Mouse (Mus musculus): ENCODE measurements around the gene Bak1. TPM values are rescaled to one million over a fixed set of nuclear protein-coding genes. Genes with fewer than 3 reads are reported as not detected.
A peak's percentile ranks its signal among the peaks of the same experiment; 100 is the strongest.
"Not testable (repeated sequence)": the region's sequence is repeated elsewhere in the genome, so short reads cannot be mapped to it uniquely, and the experiment has no call there.

Bak1 gene
- polyA plus RNA-seq, 1 experiment from 2014 or later: 8.1 TPM

DNA sequence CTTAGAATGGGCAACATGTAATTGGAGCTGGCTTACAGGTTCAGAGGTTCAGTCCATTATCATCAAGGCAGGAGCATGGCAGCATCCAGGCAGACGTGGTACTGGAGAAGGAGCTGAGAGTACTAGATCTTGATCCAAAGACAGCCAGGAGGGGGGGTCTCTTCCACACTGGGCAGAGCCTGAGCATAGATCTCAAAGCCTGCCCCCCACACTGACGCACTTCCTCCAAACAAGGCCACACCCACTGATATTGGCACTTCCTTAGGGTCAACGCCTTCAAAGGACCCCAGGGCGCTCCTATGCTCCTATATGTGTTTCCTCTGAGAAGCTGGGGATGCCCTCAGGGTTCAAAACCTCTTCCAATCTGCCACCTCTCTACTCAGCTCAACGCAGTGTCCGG, 33.8 kb downstream of the Bak1 start:
- WGBS: 81% methylated on average over 6 of the region's 6 CpGs
- H3K27ac ChIP-seq: no peak overlapping the region
- H3K27me3 ChIP-seq (replicated peaks): no peaks in the 10 kb centered on the region
- ATAC-seq: no peak
- H3K36me3 ChIP-seq: no peaks in the 10 kb centered on the region
- no peaks in the 10 kb centered on the region for H3K9me3 ChIP-seq
- H3K4me1 ChIP-seq (replicated peaks): peaks cover 3% of the 10 kb centered on the region; the same call in 1 of the 2 replicates
- no peak overlapping the region for H3K4me2 ChIP-seq (replicated peaks)
- no peak overlapping the region for H3K9ac ChIP-seq
- H3K4me3 ChIP-seq (replicated peaks): no peak overlapping the region

GRCm38 (mm10) chr17:26994410-26994809, 34.4 kb downstream of the Bak1 start:
- Histone ChIP-seq H3K36me3 (no peaks in the 10 kb centered on the region), H3K9ac (no peak overlapping the region), H3K9me3 (no peaks in the 10 kb centered on the region), H3K4me1 (replicated peaks) (peaks cover 3% of the 10 kb centered on the region; the same call in 1 of the 2 replicates), H3K27me3 (replicated peaks) (no peaks in the 10 kb centered on the region), H3K4me2 (replicated peaks) (no peak overlapping the region), H3K4me3 (replicated peaks) (no peak overlapping the region), H3K27ac (0 out of 2 replicates have a peak overlapping the region, but pooled peaks have one; percentile 23)
- ATAC-seq: no peak
- 70% methylated on average over 14 of the region's 14 CpGs for WGBS

DNA sequence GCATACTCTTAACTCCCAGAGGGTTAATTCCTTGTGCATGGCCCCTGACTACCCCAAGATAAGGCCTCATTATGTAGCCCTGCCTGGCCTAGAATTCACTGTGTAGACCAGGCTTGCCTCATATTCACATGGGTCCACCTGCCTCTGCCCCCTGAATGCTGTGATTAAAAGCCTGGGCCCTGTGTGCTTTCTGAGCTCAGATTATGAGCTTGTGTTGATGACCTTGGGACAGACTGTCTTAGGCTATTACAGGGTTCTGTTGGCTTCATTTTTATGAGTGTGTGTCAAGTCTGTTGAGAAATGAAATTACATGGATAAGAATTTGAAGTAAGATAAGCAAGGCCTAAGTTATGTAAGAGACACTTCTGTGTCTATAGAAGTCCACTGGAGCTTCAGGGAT, 38.3 kb downstream of the Bak1 start:
- peaks cover 3% of the 10 kb centered on the region; the same call in 1 of the 2 replicates for H3K4me1 ChIP-seq (replicated peaks)
- H3K4me2 ChIP-seq (replicated peaks): no peak overlapping the region
- no peaks in the 10 kb centered on the region for H3K9me3 ChIP-seq
- H3K27ac ChIP-seq: peak overlapping the region; percentile 56; the same call in 1 of the 2 replicates
- peak; percentile 55; the same call in 1 of the 2 replicates for ATAC-seq
- H3K36me3 ChIP-seq: no peaks in the 10 kb centered on the region
- no peaks in the 10 kb centered on the region for H3K27me3 ChIP-seq (replicated peaks)
- no peak overlapping the region for H3K9ac ChIP-seq
- no peak overlapping the region for H3K4me3 ChIP-seq (replicated peaks)

GRCm38 (mm10) chr17:26985503-26986179, 43.2 kb downstream of the Bak1 start:
- WGBS: 66% methylated on average over 10 of the region's 10 CpGs
- H3K36me3 ChIP-seq: no peaks in the 10 kb centered on the region
- H3K27ac ChIP-seq: no peak overlapping the region
- no peak overlapping the region for H3K9ac ChIP-seq
- H3K4me1 ChIP-seq (replicated peaks): no peaks in the 10 kb centered on the region; the same call in 1 of the 2 replicates
- ATAC-seq: peak; percentile 47; the same call in 1 of the 2 replicates
- no peaks in the 10 kb centered on the region for H3K27me3 ChIP-seq (replicated peaks)
- no peak overlapping the region for H3K4me3 ChIP-seq (replicated peaks)
- H3K9me3 ChIP-seq: no peaks in the 10 kb centered on the region
- H3K4me2 ChIP-seq (replicated peaks): no peak overlapping the region

- Histone ChIP-seq H3K36me3 (no peaks in the 10 kb centered on the region), H3K27me3 (replicated peaks) (no peaks in the 10 kb centered on the region), H3K9ac (no peak overlapping the region), H3K4me2 (replicated peaks) (no peak overlapping the region), H3K4me1 (replicated peaks) (no peaks in the 10 kb centered on the region), H3K27ac (no peak overlapping the region), H3K4me3 (replicated peaks) (no peak overlapping the region), H3K9me3 (no peaks in the 10 kb centered on the region)
- WGBS: 86% methylated on average over 4 of the region's 4 CpGs
- ATAC-seq: no peak
Observed at GRCm38 (mm10) chr17:26983382-26983781, 45.4 kb downstream of the Bak1 start.

DNA sequence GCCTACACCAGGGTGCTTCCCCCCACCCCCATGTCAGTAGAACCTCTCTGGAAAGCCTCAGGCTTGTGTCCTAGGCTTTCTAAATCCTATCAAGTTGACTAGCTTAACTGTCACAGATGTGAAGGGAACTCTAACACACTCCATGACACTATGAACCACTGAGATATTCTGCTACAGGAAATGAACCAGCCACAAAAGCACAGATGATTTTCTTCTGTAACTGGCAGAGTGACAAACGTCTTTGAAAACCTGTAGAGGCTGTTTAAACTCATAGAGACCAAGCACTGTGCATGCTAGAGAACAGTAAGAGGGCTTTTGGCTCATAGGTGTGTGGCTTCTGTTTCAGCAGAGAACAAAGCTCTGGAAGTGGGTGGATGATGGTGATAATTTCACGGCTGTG, 47.8 kb downstream of the Bak1 start:
- no peak overlapping the region for H3K4me2 ChIP-seq (replicated peaks)
- no peak overlapping the region for H3K9ac ChIP-seq
- H3K4me1 ChIP-seq (replicated peaks): 0 out of 2 replicates have a peak, but pooled peaks cover 3% of the 10 kb centered on the region
- no peaks in the 10 kb centered on the region for H3K9me3 ChIP-seq
- no peak for ATAC-seq
- 62% methylated on average over 2 of the region's 2 CpGs for WGBS
- no peak overlapping the region for H3K4me3 ChIP-seq (replicated peaks)
- no peak overlapping the region for H3K27ac ChIP-seq
- H3K27me3 ChIP-seq (replicated peaks): no peaks in the 10 kb centered on the region
- peaks cover 10% of the 10 kb centered on the region; the same call in 1 of the 2 replicates for H3K36me3 ChIP-seq

GRCm38 (mm10) chr17:26979426-26979825, 49.4 kb downstream of the Bak1 start:
- no peak overlapping the region for H3K4me2 ChIP-seq (replicated peaks)
- peaks cover 16% of the 10 kb centered on the region; the same call in 1 of the 2 replicates for H3K36me3 ChIP-seq
- no peak for ATAC-seq
- H3K27me3 ChIP-seq (replicated peaks): no peaks in the 10 kb centered on the region
- no peak overlapping the region for H3K4me3 ChIP-seq (replicated peaks)
- peaks cover 12% of the 10 kb centered on the region for H3K4me1 ChIP-seq (replicated peaks)
- H3K9ac ChIP-seq: no peak overlapping the region
- 78% methylated on average over 2 of the region's 2 CpGs for WGBS
- H3K27ac ChIP-seq: no peak overlapping the region
- no peaks in the 10 kb centered on the region for H3K9me3 ChIP-seq

DNA sequence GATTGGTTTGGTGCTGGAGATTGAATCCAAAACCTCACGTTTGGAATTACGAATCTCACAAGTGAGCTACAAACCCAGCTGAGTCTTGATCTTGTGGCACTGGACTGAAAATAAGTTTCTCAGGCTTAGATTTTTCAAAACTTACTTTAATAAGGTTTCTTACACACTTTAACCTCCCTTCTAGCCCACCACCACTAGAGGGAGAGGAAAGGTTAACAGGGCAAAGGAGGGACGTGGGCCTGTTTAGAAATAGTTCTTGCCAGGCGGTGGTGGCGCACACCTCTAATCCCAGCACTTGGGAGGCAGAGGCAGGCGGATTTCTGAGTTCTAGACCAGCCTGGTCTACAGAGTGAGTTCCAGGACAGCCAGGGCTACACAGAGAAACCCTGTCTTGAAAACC, 51.5 kb downstream of the Bak1 start:
- not testable (repeated sequence) for ATAC-seq; H3K27me3 ChIP-seq (replicated peaks); H3K27ac ChIP-seq; H3K9ac ChIP-seq; H3K4me3 ChIP-seq (replicated peaks); H3K4me2 ChIP-seq (replicated peaks); H3K9me3 ChIP-seq
- Histone ChIP-seq H3K36me3 (peaks cover 16% of the 10 kb centered on the region; the same call in 1 of the 2 replicates), H3K4me1 (replicated peaks) (peaks cover 22% of the 10 kb centered on the region)
- WGBS: 90% methylated on average over 6 of the region's 6 CpGs

DNA sequence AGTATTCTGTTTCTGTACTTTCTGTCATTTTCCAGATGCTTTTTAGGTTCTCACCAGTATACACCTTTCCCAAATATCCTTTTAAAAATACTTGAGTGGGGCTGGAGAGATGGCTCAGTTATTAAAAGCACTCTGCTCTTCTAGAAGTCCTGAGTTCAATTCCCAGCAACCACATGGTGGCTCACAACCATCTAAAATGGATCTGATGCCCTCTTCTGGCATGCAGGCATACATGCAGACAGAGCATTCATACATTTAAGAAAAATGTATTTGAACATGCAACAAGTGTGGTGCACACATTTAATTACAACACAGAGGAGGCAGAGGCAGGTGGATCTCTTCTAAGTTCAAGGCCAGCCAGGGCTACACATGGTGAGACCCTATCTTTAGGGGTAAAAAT, 53.4 kb downstream of the Bak1 start:
- H3K9ac ChIP-seq: no peak overlapping the region

DNA sequence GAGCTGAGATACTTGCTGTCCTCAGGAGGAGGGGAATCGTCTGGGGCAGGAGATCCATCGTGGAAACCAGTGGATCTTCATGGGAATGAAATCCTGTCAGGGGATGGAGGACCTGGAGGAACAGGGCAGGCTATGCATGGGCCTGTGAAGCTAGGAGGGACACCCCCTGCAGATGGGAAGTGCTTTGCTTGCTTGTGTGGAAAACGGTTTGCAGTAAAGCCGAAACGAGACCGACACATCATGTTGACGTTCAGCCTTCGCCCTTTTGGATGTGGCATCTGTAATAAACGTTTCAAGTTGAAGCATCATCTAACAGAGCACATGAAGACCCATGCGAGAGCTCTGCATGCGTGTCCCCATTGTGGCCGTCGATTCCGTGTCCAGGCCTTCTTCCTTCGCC, 54.3 kb downstream of the Bak1 start:
- no peaks in the 10 kb centered on the region for H3K27me3 ChIP-seq (replicated peaks)
- H3K4me1 ChIP-seq (replicated peaks): peaks cover 33% of the 10 kb centered on the region
- WGBS: 93% methylated on average over 15 of the region's 15 CpGs
- H3K36me3 ChIP-seq: peaks cover 16% of the 10 kb centered on the region; the same call in 1 of the 2 replicates
- no peak overlapping the region for H3K9ac ChIP-seq
- peak overlapping the region; percentile 88; the same call in 1 of the 2 replicates for H3K4me2 ChIP-seq (replicated peaks)
- no peak overlapping the region for H3K4me3 ChIP-seq (replicated peaks)
- no peaks in the 10 kb centered on the region for H3K9me3 ChIP-seq
- no peak overlapping the region for H3K27ac ChIP-seq
- ATAC-seq: no peak

More for the DNA sequence above, 53.4 kb downstream of the Bak1 start:
- peaks cover 33% of the 10 kb centered on the region for H3K4me1 ChIP-seq (replicated peaks)
- no peaks in the 10 kb centered on the region for H3K9me3 ChIP-seq
- H3K27ac ChIP-seq: no peak overlapping the region
- no peak for ATAC-seq
- no peak overlapping the region for H3K4me3 ChIP-seq (replicated peaks)
- peaks cover 16% of the 10 kb centered on the region; the same call in 1 of the 2 replicates for H3K36me3 ChIP-seq
- no peaks in the 10 kb centered on the region for H3K27me3 ChIP-seq (replicated peaks)
- H3K4me2 ChIP-seq (replicated peaks): no peak overlapping the region

DNA sequence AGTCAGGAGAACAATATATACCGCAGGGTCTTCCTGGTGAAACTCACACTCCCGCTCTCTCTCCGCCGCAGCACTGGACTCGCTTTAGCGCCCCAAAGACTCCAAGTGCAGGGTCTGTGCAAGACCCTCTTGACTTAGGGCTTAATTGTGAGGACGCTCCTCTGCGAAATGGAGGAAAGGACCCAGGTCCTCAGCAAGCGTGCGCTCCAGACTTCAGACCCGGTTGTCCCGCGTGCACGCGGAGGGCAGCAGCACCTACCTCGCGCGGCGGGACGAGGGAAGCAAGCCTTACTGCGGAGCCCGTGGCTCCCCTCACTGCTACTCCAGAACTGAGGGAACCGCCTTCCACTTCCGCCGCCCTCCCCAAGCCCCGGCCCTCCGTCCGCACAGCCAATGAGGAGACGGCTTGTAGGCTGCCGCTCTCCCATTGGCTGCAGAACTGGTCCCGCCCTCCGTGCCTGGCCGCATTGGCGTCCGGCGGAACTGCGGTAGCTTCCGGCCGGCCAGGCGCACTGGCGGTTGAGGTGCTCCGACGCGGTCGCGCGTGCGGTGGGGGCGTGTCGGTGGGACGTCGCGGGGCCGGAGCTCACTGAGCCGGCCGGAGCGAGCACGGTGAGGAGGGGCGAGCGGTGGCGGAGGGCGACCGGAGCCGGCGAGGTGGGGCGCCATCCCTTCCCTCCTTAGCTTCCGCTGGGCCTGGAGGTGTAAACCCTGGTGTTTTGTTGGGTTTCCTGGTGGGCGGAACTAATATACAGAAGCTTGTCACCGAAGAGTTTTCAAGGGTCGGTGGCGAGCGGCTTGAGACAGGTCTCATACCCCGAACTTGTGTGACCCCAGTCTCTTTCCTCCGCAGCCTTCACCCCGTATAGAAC, 55.9 kb downstream of the Bak1 start, which contains the start of gene Zbtb9:
Zbtb9 (plus strand) TSS at position 465 of the 872 bp plus-strand sequence.
- Histone ChIP-seq H3K4me3 (replicated peaks) (peak within 1 kb of the TSS; percentile 89), H3K9ac (peak within 1 kb of the TSS; percentile 91), H3K27me3 (replicated peaks) (no peaks in the 10 kb centered on the region), H3K27ac (peak within 1 kb of the TSS; percentile 91), H3K36me3 (peaks cover 14% of the 10 kb centered on the region; the same call in 1 of the 2 replicates), H3K4me2 (replicated peaks) (peak within 1 kb of the TSS; percentile 88), H3K4me1 (replicated peaks) (peaks cover 33% of the 10 kb centered on the region), H3K9me3 (no peaks in the 10 kb centered on the region)
- WGBS: under 1% methylated on average over 74 of the region's 75 CpGs
- peak; percentile 100 for ATAC-seq

GRCm38 (mm10) chr17:26972107-26972506, 56.7 kb downstream of the Bak1 start:
- peaks cover 11% of the 10 kb centered on the region; the same call in 1 of the 2 replicates for H3K36me3 ChIP-seq
- peaks cover 33% of the 10 kb centered on the region for H3K4me1 ChIP-seq (replicated peaks)
- 3% methylated on average over 3 of the region's 3 CpGs for WGBS
- H3K4me2 ChIP-seq (replicated peaks): peak overlapping the region; percentile 83
- H3K9ac ChIP-seq: peak overlapping the region; percentile 87
- no peaks in the 10 kb centered on the region for H3K9me3 ChIP-seq
- H3K4me3 ChIP-seq (replicated peaks): peak overlapping the region; percentile 89
- H3K27ac ChIP-seq: peak overlapping the region; percentile 91
- ATAC-seq: no peak
- H3K27me3 ChIP-seq (replicated peaks): no peaks in the 10 kb centered on the region

Data from intestine, embryonic 15.5 days (tissue).